Mouse (Mus musculus): ENCODE data around the gene Foxf2. TPM values are rescaled to one million over a fixed set of nuclear protein-coding genes. Genes with fewer than 3 reads are reported as not detected.

The Foxf2 gene
- polyA plus RNA-seq (2017; shearing (Covaris generic)) = not detected

DNA sequence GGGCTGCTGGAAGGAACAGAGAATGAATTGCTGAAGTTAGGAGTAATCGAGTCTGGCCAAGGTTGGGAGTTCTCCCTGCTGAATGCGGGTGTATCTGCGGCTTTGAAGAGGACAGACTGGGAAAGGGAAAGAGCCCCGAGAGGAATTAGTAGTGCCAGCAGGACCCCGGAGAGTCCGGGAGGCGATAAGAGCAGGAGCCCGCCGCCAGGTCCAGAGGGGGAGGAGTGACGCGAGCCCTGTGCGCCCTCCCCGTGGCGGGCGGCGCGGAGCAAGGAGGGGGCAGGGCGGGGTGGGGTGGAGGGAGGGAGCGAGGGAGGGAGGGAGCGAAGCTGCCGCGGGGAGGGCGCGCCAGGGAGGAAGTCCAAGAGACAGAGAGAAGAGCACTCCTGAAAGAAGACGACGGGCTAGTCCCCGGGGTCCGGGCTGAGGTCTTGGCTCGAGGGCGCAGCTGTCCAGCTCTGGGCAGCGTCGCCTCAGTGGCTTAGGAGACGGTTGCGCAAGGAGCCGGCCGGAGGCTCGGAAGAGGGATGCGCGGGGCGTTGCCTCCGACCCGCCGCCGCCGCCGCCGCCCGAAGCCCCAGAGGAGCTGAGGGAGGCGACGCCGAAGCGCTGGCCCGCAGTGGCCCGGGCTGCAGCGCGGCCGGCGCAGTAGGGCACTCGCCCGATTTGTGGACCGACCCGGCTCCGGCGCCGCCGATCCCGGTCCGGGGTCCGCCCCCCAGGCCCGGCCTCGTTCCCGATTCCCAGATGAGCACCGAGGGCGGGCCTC is at the start of gene Foxf2:
Gene Foxf2, plus strand, starts transcription at position 484 of the 769 bp plus-strand sequence.
- ATAC-seq = no peak

DNA sequence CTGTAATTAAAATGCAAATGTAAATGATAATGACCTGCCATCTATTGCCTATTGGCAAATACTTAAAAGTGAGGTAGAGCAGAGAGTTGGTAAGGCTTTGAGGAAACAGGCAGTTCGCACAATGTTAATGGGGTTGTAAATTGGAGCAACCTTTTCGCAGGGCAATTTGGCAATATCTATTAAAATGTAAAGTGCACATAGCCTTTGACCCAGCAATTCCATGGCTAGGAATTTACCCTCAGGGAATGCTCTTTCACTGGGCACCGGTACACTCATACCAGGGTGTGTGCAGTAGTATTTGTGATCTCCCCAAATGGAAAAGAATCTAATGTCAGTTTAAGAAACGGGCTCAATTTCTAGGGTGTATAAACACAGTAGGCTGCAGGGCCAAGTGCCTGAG is 48.9 kb upstream of the Foxf2 start:
- no peak for ATAC-seq

DNA sequence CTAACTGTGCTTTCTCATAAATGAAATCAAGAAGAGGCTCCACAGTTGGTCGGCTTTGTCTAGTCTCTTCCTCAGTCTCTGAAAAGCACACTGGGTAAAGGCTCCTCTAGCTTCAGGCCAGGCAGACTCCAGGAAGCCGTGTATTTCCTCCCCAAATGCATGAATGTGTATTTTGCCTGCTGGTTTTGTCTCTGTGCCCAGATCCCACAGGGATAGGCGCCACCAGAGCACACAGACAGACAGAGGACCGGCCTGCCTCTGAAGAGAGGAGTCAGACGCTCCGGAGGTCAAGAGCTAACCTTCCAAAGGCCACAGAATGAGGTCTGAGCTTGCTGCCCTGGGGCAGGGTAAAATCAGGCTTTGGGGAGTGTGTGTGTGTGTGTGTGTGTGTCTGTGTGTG is 48.0 kb upstream of the Foxf2 start:
- no peak for ATAC-seq

DNA sequence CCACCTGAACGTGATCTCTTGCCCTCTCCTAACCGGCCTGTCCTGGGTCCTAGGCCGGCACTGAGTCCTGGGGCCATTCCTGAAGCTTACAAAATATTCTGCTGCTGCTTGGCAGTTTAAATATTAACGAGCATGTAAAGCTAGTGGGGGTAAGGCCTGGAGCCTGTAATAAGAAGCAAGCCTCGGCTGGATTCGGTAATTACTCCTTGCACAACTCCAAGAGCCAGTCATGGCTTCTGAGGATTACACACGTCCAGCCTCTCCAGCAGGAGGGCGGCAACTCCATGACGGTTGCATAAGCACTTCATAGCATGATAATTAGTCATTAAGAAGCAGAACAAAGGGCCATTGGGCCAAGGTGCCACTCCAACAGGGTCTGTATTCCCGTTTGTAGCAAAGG is 47.2 kb upstream of the Foxf2 start:
- ATAC-seq = no peak

DNA sequence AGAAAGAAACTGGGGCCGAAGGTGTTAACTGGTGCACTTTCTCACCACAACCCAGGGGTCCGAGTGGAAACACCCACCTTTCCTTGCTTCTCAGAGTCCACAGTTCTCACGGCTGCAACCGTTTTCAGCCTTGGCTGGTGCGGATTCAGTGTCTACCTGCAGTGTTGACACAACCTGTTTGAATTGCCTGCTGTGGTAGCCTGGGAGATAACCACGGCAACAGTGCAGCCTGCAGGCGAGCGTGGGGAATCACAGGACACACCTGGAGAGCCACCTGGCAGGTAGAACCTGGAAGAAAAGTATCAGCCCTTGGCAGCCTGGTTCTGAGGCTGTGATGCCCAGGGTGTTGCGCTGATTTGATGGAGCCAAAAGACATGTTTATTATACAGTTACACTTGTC is 45.8 kb upstream of the Foxf2 start:
- ATAC-seq = no peak

DNA sequence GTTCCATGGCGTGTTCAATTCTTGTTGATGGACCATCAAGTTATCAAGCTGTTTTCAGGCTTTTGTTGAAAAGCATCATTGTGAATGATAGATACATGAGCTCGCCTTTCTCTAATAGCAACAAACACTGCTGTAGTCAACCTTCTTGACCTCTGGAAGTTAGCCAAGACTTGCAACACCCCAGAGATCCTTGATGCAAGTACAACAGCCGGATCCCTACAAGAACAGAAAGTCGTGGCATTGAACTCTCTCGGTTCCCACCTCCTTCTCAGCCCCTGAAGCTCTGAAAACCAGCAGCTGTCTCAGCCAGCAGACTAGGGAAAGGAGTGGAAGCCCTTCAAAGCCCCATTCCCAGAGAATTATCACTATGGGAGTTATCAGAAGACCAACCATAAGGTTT is 38.3 kb upstream of the Foxf2 start:
- no peak for ATAC-seq

DNA sequence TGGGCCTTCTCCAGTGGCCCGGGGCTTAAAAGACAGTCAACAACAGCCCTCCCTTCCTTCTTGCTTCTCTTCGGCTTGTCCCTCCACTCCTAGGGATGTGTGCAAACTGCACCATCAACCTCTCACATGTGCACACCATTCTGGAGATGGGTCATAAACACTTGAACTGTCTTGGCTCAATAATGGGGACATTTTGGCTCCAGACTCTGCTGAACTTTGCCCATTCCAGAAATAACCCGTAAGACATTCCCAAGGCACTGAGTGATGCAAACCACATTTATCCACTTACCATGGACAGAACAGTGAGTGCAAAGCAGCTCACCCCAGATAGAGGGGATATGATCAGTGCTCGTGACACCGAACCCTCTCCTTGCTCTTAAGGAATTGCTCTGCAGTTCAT is 26.0 kb upstream of the Foxf2 start:
- no peak for ATAC-seq

DNA sequence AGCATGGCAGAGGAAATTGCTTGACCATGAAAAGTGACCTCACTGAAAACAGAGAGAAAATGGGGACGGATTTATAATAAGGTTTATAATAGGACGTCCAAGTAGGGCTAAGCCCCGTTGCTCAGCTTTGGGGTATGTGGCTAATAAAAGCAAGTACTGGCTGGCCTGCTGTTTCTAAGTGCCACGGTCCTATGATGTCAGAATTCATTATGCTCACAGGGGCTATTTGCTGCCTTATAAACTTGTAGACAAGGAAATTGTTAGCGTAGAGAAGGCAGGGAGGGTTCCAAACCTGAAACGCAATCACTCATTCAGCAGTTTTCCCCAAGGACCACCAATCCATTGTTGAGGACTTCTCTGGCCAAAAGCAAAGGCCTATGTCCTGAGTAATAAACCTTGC is 21.7 kb upstream of the Foxf2 start:
- no peak for ATAC-seq

DNA sequence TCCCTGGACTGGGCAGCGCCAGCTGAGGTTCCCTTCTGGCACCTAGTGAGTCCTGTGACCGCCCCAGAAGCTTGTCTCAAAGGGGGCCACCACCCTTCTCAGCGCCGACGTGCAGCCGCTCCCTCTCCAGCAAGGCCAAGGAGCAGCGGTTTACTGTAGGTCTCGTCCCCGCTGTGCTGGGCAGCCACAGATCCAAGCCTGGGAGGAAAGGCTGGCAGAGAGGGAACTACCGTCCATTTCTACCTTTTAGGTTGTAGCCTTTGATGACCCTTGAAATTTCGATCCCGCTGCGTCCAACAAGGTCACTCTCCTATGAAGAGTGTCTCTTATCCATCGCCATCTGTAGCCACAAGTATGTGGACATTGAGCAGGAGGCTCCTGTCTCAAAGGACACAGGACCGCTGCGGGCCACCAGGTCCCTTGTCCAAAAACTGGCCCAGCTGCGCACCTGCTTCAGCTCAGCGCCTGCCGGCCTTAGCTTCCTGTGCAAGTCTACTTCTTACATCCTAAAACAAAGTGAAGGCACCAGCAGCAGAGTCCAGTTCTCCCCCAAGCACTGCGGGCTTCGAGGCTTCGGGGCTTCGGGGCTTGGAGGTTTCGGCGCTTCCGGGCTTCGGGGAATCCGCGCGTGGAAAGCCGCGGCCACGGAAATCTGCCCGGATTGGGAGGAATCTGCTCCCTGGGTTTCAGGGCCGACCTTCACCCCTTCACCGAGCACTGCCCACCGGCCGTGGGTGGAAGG is 10.7 kb upstream of the Foxf2 start:
- ATAC-seq = no peak

DNA sequence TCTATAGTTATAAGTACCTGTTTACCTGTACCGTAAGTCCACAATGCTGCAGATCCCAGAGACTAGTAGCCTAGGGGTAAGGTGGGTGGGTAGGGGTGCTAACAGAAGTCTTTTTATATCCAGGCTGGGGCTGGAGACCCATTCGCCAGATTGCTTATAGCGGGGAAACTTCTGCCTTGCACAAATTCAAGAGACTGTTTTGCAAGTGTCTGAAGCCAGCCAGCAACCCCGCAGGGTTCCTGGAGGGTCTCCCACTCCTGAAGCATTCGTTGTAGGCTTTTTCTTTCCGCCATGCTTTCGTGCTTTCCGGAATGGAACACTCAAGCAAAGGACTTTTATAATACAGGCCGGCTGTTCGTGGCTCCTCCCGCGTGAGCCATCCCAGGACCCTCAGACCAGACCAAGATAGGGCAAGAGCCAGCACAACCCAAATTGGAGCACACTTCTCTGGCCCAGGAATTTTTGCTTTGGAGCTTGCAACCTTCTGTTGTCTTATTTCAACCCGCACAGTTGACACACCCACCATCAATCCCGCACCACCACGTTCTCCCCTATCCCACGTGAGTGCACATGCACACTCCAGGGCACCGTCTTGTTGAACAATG is 10.0 kb upstream of the Foxf2 start:
- no peak for ATAC-seq

DNA sequence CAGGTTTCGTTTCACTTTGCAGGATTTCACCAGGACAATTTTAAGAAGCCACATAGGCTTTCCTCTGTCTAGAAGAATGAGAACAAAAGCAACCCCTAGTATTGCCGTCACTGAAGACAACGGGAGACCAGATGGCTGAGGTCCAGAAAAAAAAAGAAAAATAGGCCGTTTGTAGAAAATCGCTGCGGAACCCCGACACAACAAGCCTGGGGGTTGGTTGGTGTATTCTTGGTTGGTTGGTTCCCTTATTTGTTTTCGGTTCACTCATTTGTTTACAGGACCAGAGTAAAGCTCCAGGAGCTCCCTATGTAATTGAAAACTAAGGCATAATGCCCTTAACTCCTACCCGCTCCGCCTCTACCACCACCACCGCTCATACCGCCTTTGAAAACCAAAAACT is 7.6 kb upstream of the Foxf2 start:
- ATAC-seq = no peak

DNA sequence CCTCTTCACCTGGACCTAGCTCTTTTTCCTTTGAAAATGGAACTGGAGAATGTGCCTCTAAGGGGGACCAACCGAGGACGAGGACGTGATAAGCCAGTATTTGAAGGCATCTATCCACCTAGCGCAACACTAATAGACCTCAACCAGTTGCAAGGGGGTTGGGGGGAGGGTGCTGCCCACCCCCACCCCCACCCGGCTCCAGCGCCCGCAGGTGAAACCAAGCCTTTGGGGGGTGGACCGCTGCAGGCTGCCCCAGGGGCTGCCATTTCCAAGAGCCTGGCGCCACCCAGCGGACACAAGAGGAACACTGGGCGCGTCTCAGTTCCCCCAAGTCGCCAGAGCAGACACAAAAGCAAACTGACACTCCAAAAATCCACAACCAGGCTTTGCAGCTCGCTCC is 7.2 kb upstream of the Foxf2 start:
- ATAC-seq = no peak

DNA sequence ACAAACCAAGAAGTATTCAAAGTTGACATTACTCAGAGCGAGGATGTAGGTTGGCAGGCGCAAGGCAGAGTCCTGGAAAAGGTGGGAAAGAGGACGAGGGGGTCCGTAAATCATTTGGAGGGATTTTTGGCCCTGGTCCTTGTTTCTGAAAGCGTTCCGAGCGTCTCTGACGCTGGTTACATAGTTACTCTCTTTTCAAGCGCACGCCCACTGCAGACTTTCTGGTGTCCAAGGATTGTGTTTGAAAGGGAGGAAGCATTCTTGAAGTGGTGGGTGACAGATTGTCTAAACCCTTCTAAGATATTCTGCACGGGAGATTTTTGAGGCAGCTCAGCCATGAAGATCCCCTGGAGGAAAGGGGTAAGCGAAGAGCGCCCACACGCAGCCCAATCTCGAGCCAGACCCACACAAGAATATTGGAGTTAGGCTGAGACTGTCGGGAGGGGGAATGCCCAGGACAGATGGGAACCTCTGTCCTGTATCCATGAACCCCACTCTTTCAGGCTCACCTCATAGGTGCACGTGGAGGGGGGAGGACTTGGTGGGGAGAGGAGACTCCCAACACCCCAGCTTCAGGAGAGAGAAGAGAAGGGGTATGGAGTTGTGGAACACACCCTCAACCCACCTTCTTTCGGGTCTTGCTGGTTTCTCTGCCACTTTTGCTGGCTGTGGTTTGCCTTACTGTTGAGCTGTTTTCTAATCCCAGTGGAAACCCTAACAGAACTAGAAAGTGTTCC is 6.5 kb upstream of the Foxf2 start:
- no peak for ATAC-seq

DNA sequence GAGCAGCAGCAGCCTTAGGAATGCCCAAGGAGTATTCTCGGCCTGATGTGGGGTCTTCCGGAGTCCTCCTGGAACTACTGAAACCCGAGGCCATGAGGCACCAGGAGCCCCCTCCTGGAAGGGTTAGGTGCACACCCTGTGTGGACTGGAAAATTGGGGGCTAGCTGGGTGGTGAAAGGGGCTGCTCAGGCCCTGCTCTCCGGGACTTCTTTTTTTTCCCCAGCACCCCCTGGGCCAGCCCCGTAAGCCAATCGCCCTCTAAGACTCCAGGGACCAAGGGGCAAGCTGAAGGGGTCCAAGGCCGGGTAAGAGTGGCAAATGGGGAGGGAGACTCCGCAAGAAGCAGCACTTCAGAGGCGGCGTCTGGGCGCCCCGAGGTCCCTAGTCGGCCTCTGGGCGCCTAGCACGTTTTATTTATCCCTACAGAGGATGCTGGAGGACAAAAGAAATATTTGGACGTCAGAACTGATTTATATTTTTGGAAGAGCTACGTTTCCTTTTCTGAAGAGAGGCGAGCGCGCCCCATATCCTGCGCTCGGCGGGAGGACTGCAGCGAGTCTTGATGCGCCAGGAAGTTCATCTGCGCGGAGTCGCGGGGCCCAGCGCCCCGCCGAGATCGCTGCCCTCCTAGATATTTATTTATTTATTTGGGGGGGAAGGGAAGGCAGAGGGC is 5.7 kb upstream of the Foxf2 start:
- ATAC-seq = no peak

DNA sequence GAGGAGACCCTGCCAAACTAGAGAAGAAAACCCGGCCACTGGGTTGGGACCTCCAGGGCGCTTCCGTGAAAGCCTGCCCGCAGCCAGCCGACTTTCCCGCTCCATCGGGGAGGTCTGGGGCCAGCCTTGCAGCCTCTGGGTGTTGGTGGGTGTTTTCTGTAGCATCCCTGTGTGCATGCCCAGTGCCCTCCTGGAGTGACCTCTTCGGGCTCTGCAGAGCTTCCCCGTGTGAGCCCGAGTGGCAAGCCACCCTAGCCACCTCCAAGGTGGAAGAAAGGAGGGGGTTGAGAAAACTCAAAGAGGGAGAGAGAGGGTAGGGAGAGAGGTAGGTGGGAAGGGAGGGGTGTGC is 5.1 kb upstream of the Foxf2 start:
- no peak for ATAC-seq

DNA sequence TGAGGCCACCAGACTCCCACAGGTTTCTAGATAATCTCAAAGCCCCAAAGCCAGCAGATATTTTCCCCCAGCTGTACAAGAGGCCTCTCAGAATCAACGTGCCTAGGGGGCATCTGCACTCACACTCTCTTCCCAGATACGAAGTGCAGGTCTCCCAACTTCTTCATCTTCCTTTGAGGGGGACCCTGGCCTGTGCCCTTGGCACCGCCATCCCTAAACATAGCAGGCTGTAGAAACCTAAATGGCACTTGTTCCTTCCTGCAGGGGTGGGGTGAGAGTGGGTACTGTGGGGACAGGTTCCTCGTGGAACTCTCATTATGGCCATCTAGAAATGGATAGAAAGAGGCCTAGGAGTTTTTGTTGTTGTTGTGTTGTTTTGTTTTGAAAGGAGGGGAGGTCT is 4.7 kb upstream of the Foxf2 start:
- no peak for ATAC-seq

DNA sequence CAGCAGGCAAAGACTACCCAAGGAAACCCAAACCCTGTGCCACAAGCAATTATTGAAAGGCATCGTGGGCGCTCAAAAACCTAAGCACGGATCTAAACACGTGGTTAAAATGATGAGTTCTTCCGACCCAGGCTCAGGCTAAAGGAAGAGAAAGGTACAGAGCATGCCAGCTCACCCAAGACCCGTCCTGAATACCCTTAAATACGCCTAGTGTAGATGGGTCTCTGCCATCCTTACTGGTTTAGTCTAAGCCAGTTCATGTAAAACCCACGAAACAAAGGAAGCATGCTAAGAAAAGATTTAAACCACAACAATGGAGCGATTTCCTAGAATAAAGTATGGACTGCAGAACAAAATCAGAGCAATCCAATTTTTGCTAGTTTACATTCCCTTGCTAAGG is 3.9 kb upstream of the Foxf2 start:
- ATAC-seq = no peak

DNA sequence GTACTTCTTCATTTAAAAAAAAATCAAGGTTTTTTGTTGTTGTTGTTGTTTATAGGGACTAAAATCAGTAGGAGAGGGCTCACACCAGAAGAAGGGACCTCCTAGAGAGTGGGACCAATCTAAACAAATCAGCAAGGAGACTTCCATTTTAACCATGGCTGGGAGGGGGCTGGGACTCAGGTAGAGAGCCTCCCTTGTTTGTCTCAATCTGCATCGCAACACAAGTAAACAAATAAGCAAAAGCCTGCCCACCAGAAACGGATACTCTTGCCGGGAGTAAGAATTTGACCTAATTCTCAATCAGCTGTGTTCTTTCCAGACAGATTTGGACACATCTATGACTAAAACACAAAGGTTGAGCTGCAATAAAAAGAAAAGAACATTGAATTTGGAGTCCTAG is 3.2 kb upstream of the Foxf2 start:
- ATAC-seq = no peak

DNA sequence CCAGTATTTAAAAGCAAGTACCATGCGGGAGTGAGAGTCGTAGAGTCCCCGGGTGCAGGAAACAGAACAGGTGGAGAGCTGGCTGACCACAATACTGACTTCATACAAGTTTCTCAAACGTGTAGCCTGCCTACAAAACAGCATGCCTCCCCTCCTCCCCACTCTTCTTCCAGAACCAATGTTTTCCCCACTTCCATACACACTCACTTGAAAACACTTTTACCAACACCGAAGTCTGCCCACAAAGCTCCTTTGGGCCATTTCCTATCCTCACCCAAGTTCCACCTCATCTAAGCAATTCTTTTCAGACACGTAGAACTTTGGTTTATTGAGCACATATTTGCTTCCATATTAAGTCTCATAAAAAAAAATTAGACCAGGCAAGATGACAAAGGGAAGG is 2.3 kb upstream of the Foxf2 start:
- no peak for ATAC-seq

DNA sequence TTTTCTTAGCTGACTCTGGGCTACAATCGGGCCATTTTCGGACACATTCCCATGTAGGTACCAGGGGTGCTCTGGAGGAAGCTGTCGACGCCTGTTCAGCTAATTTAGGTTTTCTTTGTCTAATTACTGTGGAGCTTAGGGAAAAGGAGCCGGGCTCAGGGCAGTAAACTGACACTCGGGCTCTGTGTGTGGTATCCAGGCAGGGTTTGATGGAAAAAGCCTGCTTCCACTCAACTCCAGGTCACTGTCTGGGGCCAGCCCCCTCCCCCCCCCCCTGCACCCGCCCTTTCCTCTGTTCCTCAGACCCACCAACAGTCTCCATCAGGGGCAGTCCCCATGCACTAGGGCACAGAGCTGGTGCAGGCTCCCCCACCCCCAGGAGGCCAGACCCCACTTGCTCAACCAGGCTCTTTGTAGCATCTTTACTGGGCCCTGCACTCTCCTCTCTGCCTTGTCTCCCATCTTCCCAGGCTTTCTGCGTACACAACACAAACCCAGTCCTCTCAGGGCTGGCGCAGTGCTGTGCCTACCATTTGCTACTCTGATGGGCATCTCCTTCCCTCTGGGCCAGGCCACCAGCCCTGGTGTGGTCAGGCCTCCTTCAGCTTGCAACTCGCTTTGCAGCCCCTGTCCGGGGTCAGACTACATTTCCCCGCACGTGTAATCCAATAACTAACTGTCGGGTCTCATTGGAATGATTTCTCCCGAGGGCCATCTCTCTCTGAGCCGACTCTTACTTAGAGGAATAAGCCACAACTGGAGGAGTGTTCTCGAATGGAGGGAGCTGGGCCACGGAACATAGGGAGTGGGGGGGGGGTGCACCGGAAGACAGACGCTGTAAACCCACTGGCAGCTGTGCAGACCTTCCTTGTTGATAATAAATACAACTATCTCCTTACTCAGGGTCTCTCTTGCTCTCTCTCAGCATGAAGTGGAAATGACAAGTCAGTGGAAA is 1.4 kb upstream of the Foxf2 start:
- no peak for ATAC-seq

DNA sequence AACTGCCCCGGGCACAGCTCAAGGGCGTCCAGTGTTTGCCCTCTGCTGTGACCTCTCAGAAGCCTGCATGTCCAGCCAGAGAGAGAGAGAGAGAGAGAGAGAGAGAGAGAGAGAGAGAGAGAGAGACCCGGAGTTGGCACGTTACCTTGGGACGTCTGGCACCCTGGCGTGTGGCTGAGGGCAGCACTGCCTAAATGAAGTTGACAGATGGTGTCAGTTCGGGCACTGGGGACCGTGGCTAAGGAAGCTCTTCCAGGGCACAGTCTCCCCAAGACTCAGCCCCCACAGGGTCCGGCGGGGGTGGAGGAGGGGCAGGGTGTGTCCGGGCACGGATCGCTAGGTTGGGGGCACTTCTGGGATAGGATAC is 667 bp upstream of the Foxf2 start:
- no peak for ATAC-seq

All from CD4-positive, CD25-positive, alpha-beta regulatory T cell, adult 4 months (primary cell).